9 mouse cellular contexts compared by ENCODE assay signal in genomic region chr13:59182630-59183029, GRCm38 (mm10).
A peak's percentile ranks its signal among the peaks of the same experiment; 100 is the strongest.
DNase-seq lines count a peak whose midpoint lies in the region; ATAC-seq and TF ChIP-seq lines count a peak whose summit lies in the region.
"Had no signal": no experiment of that assay in that cellular context is flagged by ENCODE, and none has a peak within 500 bp of the region (broad histone marks: within the 10 kb centered on the region; RNA-seq: fewer than 3 reads in every experiment).

No protein-coding gene starts in this region.

- 67% methylated on average over 5 of the region's 5 CpGs for WGBS in kidney, postnatal 0 days
- WGBS in midbrain, embryonic 11.5 days, result 62% methylated on average over 5 of the region's 5 CpGs
- 45% methylated on average over 5 of the region's 5 CpGs for WGBS in heart, embryonic 10.5 days

- no peaks in the 10 kb centered on the region for H3K36me3 ChIP-seq in kidney, postnatal 0 days (ENCODE audit: insufficient read depth, low read length)
- no peaks in the 10 kb centered on the region for H3K36me3 ChIP-seq in midbrain, embryonic 11.5 days (ENCODE audit: control insufficient read depth, insufficient read depth, low read length)
- H3K36me3 ChIP-seq in heart, embryonic 10.5 days, result no peaks in the 10 kb centered on the region

- no peaks in the 10 kb centered on the region for H3K9me3 ChIP-seq in kidney, postnatal 0 days (replicated peaks; ENCODE audit: low read length)
- no peaks in the 10 kb centered on the region for H3K9me3 ChIP-seq in midbrain, embryonic 11.5 days (ENCODE audit: control insufficient read depth, low read length)
- no peaks in the 10 kb centered on the region for H3K9me3 ChIP-seq in heart, embryonic 10.5 days

- no peak overlapping the region for H3K9ac ChIP-seq in kidney, postnatal 0 days (ENCODE audit: low read depth, low read length)
- H3K9ac ChIP-seq in midbrain, embryonic 11.5 days (ENCODE audit: low read length), result no peak overlapping the region

- H3K27me3 ChIP-seq in kidney, postnatal 0 days (ENCODE audit: insufficient read depth, low read length), result no peaks in the 10 kb centered on the region
- no peaks in the 10 kb centered on the region for H3K27me3 ChIP-seq in midbrain, embryonic 11.5 days (ENCODE audit: control insufficient read depth, insufficient read depth, low read length)
- no peaks in the 10 kb centered on the region for H3K27me3 ChIP-seq in heart, embryonic 10.5 days (ENCODE audit: insufficient read depth, poor library complexity, severe bottlenecking)

- H3K4me2 ChIP-seq in kidney, postnatal 0 days (ENCODE audit: low read length), result no peak overlapping the region
- no peak overlapping the region for H3K4me2 ChIP-seq in midbrain, embryonic 11.5 days

- DNase-seq in kidney, postnatal 0 days (ENCODE audit: low spot score), result no peak
- no peak for DNase-seq in kidney, postnatal 10 days
- DNase-seq in brain, embryonic 18.5 days (ENCODE audit: low read depth, low spot score), result peak; percentile 54
- peak; percentile 80 for DNase-seq in cerebellum, adult 9-10 months
- DNase-seq in midbrain, embryonic 11.5 days (ENCODE audit: low spot score, missing footprints), result no peak
- DNase-seq in heart, embryonic 10.5 days (ENCODE audit: low spot score), result no peak
- DNase-seq: thymus, postnatal 14 days had no signal

- H3K4me1 ChIP-seq in kidney, postnatal 0 days (replicated peaks; ENCODE audit: insufficient read depth, low read length), result no peaks in the 10 kb centered on the region
- peaks cover 10% of the 10 kb centered on the region; the same call in 1 of the 2 replicates for H3K4me1 ChIP-seq in midbrain, embryonic 11.5 days (ENCODE audit: control insufficient read depth, insufficient read depth, low read length)
- H3K4me1 ChIP-seq in heart, embryonic 10.5 days, result no peaks in the 10 kb centered on the region

- no peak overlapping the region for H3K27ac ChIP-seq in kidney, postnatal 0 days
- no peak overlapping the region for H3K27ac ChIP-seq in midbrain, embryonic 11.5 days (ENCODE audit: low read depth, low read length)
- H3K27ac ChIP-seq in heart, embryonic 10.5 days, result no peak overlapping the region

- H3K4me3 ChIP-seq in kidney, postnatal 0 days (replicated peaks; ENCODE audit: low read depth, low read length), result no peak overlapping the region
- no peak overlapping the region for H3K4me3 ChIP-seq in midbrain, embryonic 11.5 days (ENCODE audit: low read depth, low read length)
- H3K4me3 ChIP-seq in heart, embryonic 10.5 days, result no peak overlapping the region

- TF ChIP-seq CTCF in kidney, postnatal 0 days (IDR thresholded peaks at IDR 0.05; ENCODE audit: low read depth), result peak; percentile 40; the same call in 1 of the 2 replicates

- ATAC-seq in kidney, postnatal 0 days (replicated peaks; ENCODE audit: low FRiP score, low read depth), result no peak
- ATAC-seq in midbrain, embryonic 11.5 days (ENCODE audit: low FRiP score), result 0 out of 2 replicates have a peak, but pooled peaks have one; percentile 40
- ATAC-seq in erythroblast, adult 5-6 weeks (replicated peaks; ENCODE audit: low FRiP score, poor library complexity, severe bottlenecking), result no peak
- ATAC-seq: inflammation-experienced regulatory T-cells, adult 6 months had no signal

Comparison
In these comparisons a context has a peak if more than half of its experiments do, and no peak if none do; other contexts are left out.
1. DNase-seq: peak in brain, embryonic 18.5 days (single experiment) and cerebellum, adult 9-10 months (single experiment); none in kidney, postnatal 0 days (single experiment), kidney, postnatal 10 days (single experiment), midbrain, embryonic 11.5 days (single experiment) and heart, embryonic 10.5 days (single experiment).